Mouse (Mus musculus): ENCODE results near the gene 2310033P09Rik.
"Not testable (repeated sequence)": the region's sequence is repeated elsewhere in the genome, so short reads cannot be mapped to it uniquely, and the experiment has no call there.

2310033P09Rik gene

GRCm38 (mm10) chr11:59201216-59202002 is 6.7 kb upstream of the 2310033P09Rik start:
- no peak for DNase-seq (ENCODE audit: low spot score in 2 of 2)

DNA sequence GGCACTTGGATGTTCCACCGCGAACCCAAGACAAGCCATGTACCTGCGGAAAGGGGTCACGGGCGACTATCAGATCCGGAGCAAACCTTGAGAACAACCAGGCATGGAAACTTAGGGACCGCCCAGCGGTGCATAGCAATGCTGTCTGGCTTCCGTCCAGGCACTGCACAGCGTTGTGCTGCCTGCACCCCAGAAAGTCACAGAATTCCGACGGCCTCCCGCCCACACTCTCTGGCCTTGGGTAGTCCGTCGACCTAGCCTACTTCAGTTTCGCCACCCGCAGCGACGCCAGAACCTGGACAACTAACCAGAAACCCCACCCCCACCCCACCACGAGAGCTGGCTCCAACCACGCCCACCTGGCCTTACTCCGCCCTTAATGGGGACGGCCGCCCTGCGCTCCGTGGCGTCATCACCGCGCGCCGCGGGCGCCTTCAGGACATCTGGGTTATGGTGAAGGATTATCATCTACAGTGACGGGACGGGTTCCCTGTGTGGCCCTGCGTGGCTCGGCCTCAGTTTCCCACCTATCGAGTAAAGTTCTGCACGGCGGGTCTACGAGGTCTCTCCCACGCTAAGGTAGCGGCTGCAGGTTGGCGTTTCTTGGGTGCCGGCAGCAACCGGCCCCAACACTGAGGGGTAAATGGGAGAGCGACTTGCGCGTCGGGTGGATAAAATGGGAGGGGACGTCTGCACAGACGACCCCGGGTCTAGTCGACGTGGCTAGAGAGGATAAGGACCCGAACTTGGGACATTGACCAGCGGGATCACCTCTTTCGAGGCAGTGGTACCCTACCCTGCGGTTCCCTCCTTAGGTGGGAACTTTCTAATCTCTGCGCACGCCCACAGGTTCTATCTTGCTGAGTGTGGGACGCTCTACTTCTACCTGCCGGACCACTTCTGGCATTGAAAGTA is 5.8 kb upstream of the 2310033P09Rik start, which contains the start of gene Mrpl55:
Gene Mrpl55 (plus strand): TSS at position 406 of the 915 bp plus-strand sequence.
- DNase-seq (ENCODE audit: low spot score in 2 of 2), result peak; percentile 84 to 90

GRCm38 (mm10) chr11:59209003-59209441 is 901 bp downstream of the 2310033P09Rik start:
- no peak for DNase-seq (ENCODE audit: low spot score in 2 of 2)

GRCm38 (mm10) chr11:59209580-59209979 is 1.5 kb downstream of the 2310033P09Rik start:
- DNase-seq (ENCODE audit: low spot score in 2 of 2), result no peak

DNA sequence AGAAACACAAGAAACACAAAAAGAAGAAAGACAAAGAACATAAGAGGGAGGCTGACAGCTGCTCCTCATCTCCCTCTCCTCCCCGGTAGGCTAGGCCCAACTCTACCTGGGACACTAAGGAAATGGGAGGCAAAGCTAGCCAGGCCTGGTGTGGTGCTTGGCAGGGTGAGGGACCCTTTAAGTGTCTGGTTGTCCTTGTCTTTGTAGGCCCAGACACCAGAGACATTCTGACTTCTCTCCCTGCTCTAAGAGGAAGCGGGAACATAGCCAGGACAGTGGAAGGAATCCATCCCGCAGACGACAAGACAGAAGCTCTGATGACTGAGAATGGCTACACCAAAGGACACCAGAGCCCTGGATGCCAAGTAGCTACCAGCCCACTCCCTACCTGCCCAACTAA is 1.9 kb downstream of the 2310033P09Rik start:
- no peak for DNase-seq (ENCODE audit: low spot score in 2 of 2)

DNA sequence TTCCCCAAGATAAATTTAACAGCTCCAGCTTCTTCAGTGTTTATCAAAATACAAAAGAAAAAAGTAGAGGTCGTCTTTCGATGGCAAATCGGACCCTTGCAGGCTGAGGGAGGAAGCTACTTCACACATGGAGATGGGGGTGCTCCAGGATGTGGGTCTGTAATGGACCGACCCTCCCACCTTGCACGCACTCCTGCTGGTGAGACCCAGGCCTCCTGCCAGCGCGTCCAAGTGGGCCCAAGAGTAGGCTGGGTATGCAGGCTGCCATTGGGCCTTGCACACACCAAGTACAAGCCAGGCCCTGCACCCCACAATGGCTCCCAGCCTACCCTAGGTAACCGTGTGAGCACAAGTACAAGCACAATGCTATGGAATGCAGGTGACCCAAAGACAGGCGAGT is 3.4 kb downstream of the 2310033P09Rik start:
- DNase-seq (ENCODE audit: low spot score in 2 of 2), result not testable (repeated sequence)

- not testable (repeated sequence) for DNase-seq (ENCODE audit: low spot score in 2 of 2)
Measured at GRCm38 (mm10) chr11:59212320-59212719, 4.2 kb downstream of the 2310033P09Rik start.

DNA sequence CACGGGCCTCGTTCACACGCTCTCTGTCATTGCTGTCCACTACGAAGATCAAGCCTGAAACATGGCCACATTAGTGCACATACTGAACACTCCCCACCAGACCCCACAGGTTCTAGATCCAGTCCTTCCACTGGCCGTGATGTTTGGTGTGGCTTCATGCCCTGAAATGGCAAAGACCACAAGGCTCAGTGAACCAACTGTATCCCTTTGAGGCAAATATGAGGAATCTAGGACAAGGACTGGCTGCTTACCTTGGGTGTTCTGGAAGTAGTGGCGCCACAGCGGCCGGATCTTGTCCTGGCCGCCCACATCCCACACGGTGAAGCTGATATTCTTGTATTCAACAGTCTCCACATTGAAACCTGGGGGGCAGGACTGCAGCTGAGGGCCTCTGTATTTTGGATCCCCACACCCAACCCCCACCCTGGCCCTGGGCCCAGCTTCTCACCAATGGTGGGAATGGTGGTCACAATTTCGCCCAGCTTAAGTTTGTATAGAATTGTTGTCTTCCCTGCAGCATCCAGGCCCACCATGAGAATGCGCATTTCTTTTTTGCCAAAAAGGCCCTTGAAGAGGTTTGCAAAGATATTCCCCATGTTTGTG is 4.9 kb downstream of the 2310033P09Rik start:
- DNase-seq (ENCODE audit: low spot score in 2 of 2), result no peak

- DNase-seq (ENCODE audit: low spot score in 2 of 2), result no peak
Measured at GRCm38 (mm10) chr11:59216955-59217354, 8.8 kb downstream of the 2310033P09Rik start.

DNA sequence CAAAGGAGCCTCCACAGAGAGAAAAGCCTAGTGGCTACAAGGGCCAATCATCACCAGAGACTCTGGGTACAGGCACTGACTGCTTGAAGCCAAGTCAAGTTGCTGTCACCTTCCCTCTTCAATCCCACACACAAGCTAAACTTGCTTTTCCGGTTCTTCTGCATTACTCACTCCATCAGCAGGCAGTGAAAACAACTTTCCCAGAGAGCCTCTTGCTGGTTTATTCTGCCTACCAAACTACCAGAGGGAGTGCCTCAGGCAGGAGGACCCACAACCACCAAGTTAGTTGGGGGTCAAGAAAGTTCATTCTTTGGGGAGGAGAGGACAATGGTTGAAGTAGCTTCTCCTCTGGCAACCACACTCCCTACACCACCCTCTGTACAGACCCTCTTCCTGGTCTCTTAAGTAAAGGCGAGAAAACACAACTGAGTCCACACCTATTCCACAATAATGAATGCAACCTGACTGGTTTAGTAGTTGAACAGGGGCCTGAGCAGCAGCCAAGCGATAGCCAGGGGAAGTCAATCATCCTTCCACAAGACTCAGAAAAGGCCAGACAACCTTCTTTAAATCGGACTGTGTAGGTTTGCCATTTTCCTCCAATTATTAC is 10.4 kb downstream of the 2310033P09Rik start:
- DNase-seq (ENCODE audit: low spot score in 2 of 2), result no peak

- no peak for DNase-seq (ENCODE audit: low spot score in 2 of 2)
Measured at GRCm38 (mm10) chr11:59219064-59219463, 10.9 kb downstream of the 2310033P09Rik start.

DNA sequence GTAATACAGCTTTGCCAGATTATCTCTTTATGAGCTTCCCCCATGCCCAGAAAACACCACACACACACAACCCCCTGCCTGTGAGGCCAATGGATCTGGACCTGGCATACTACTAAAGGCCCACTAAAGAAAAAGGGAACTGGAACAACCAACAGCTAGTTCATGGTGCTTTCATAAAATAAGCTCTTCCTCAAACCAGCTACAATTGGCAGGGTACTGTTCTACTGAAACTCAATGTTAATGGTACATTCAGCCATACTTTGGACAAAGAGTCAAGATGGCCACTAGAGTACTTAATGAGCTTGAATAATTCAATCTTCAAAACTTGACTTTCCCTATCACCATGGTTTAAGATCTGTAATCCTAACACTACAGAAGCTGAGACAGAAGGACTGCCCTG is 13.5 kb downstream of the 2310033P09Rik start:
- no peak for DNase-seq (ENCODE audit: low spot score in 2 of 2)

DNA sequence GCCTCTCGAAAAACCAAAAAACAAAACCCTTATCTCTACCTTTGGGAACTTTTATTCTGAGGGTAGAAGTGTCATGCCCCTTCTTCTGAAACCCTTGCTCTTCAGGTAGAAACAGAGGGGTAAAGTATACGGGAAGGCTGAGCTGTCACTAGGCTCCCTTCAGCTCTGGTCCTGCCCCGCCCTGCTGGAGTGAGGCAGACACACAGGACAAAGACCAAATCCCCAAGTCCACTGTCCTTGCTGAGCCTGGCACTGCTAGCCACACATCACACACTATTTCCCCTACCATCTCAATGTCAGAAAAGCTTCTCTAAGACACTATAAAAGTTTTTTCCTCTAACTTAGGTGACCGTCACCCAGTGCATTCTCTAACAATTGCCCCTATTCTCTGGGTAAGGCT is 14.2 kb downstream of the 2310033P09Rik start:
- DNase-seq (ENCODE audit: low spot score in 2 of 2), result no peak

- no peak for DNase-seq (ENCODE audit: low spot score in 2 of 2)
Measured at GRCm38 (mm10) chr11:59224025-59224424, 15.9 kb downstream of the 2310033P09Rik start.

DNA sequence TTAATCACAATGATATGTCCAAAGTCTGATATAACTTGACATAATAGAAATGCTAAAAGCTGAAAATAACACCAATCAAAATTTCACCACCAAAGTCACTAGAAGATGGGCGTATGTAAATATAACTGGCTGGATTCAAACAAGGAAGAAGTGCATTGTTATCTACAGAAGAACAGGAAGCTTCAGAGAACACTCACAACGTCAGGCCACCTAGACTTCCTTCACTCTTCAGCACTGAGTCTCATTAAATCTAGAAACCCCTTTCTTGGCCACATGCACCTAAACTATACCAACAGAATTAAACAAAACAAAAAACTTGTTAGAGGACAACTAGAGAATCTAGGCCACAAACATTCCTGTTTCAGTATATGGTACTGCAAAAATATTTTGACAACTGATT is 16.3 kb downstream of the 2310033P09Rik start:
- no peak for DNase-seq (ENCODE audit: low spot score in 2 of 2)

DNA sequence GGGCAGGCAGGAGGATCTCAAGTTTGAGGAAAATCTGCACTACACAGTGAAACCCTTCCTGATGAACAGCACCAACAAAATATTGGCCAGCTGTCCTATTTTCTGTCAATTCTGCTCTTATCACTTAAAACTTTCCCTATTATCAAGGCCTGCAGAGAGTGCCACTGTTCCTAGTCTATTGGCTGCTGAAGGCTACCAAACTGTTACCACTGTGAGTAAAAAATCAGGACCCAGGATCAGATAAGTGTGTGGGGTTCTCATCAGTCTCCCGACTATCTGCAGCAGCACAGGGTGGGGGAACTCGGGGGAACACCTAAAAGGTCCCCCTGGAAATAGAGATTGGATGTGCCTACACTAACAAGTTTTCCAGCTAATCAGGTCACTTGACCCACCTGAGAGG is 17.0 kb downstream of the 2310033P09Rik start:
- DNase-seq (ENCODE audit: low spot score in 2 of 2), result no peak

DNA sequence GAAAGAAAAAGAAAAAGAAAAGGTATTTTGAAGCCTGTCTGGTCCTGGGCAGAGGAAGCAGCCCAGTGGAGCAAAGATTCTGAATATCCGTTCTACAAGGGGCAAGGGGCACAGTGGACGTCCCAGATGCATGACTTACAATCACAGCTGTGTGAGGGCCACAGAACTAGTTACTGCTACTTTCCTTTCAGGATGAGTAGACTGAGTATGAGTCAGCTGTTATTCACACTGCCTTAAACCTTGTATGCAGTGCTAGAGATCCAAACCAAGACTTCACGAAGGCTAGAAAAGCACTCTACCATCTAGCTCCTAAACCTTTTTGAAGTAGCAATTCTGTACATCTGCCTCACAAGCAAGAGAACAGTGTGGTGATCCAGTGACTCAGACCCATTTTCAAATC is 18.1 kb downstream of the 2310033P09Rik start:
- no peak for DNase-seq (ENCODE audit: low spot score in 2 of 2)

DNA sequence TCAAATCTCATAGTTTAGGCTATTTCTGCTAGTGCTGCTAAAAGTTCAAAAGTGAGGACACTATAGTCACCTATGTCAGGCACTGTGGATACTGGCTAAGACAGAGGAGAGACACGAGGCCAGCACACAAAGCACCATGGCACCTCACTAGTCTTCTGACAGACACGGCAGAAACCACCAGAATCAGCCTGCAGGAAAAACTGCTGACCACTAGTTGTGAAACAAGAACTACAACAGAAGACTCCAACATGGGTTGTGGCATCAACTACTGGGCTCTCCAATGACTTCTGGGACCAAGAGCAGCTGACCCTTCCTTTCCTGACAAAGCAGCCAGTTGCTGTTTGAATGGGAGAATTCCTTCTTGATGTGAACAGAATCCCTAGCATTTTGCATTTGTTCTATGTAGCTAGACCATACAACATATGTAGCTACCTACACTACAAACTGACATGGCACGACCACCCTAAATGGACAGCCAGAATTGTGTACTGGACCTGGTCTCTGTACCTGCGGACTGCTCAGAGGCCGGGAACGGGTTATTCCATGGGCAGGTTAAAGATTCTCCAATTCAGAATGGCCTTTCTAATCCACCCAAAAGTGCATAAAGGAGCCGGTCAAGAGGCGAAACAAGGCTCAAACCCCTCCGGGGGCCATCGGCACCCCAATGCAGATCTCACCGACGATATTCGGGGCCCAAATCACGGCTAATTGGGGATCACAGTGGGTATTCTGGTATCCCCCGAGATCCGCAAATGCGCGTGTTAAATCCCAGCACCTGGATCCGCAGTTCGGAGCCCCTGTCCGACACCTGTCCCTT is 18.9 kb downstream of the 2310033P09Rik start:
- no peak for DNase-seq (ENCODE audit: low spot score in 2 of 2)

DNA sequence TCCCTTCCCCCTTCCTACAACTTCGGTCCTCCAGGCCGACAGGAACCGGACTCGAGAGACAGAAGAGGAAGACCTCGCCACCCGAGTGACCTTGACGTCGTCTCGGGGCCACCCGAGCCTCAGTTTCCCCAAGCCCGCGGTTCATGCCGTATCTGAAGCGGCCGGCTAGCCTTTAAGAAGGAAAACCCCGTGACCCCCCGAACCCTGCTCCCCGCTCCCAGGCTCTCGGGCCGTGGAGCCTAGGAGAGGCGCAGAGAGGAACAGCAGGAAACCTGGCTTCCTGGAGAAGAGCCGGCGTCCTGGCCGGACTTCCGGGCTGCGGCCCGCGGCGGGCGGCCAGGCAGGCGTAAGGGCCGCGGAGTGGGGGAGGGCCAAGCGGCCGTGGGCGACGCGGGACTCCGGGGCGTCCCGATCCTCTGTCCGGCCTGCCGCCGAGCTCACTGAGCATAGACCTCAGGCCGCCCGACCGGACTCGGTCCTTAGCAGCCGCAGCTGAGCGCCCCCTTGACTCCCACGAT is 19.5 kb downstream of the 2310033P09Rik start:
- no peak for DNase-seq (ENCODE audit: low spot score in 2 of 2)

- peak; percentile 92 to 94 for DNase-seq (ENCODE audit: low spot score in 2 of 2)
Measured at GRCm38 (mm10) chr11:59228122-59228953, 20.2 kb downstream of the 2310033P09Rik start, which contains the start of gene Arf1. TSS of gene Arf1 (minus strand) at chr11:59228270.

All from frontal cortex, postnatal 25 days (tissue).